Mouse (Mus musculus) T-helper 17 cell (primary cell): Measurements from ENCODE around the gene Brf1.

Experiments
- in situ Hi-C, 2 experiments: fragments of 300-600 bp; cut with MboI, MseI; formaldehyde crosslinking; loops; 1 replicate in 1 of 2; 2 replicates in 1 of 2; pipeline ENCODE4 v1.15.1; 2025; ENCODE audit warnings: high pct_unique_total_duplicates in 2 of 2

Brf1 gene

DNA sequence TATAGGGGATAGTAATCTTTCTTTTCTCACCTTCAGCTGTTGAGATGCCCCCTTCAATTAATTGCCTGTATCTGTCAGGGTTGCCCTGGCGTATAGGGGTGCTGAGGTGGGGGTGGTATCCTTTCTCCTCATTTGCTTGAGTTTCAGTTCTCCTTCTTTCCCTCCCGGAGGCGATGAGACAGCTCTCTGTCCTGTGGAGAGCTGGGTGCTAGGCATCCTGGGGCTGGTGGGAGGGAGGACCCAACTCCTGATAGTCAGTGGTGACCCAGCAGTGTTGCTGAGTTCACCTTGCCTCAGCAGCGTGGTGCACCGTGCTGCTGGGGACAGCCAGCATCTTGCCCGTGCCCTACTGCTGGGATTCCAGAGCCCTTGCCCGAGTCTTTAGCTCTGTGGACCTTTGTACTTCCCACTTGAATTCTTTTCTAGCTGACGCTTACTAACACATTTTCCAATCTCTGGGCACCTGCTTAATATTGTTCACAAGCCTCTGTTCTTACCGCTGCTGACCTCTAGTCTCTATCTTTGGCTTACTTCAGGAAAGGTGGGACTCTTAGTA lies 17.0 kb upstream of the Brf1 start:
- in situ Hi-C loops, result no loop called here

GRCm38 (mm10) chr12:113016976-113017375 lies 16.5 kb upstream of the Brf1 start:
- in situ Hi-C loops, result no loop called here

GRCm38 (mm10) chr12:113015956-113016355 lies 15.5 kb upstream of the Brf1 start:
- in situ Hi-C loops, result no loop called here

- in situ Hi-C loops, result no loop called here
Observed at GRCm38 (mm10) chr12:113014561-113015556, 14.4 kb upstream of the Brf1 start.

GRCm38 (mm10) chr12:113013604-113014558 lies 13.4 kb upstream of the Brf1 start, which contains the start of gene Pacs2:
Gene Pacs2 (plus strand): TSS chr12:113014508.
- in situ Hi-C loops, result no loop called here

- in situ Hi-C loops, result no loop called here
Observed at GRCm38 (mm10) chr12:113013021-113013491, 12.6 kb upstream of the Brf1 start.

GRCm38 (mm10) chr12:113012443-113012842 lies 11.9 kb upstream of the Brf1 start:
- in situ Hi-C loops, result no loop called here

DNA sequence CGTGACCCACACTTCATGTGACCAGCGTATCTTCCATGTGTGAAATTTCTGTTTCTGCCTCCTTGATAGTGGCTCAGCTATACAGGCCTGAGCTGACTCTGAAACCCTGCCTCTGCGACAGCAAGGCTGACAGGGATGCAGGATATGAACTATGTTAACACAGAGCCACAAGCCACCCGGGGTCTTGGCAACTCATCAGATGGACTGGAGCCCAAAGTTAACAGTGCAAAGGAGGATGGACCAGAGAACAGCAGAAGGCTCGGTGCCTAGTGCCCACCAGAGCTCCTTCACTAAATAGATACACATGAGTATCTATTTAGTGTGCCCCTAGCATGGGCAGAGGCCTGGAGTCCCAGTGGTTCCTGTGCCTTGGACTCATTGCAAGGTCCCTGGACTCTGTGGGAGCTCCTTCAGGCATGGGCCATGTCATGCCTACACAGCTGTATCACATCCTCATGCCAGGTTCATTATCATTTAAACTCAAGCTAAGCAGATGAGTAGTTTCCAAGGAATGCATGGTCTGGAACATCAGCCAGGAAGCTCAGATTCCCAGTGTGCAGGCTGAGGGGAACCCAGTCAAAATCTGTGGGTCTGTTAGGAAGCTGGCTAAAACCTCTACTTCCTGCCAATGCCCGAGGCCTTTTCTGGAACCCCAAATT lies 11.3 kb upstream of the Brf1 start:
- in situ Hi-C loops, result no loop called here

- in situ Hi-C loops, result loop anchor here in 1 of 2 experiments (10.0 kb wide), 1 partner anchor 50 kb away; no protein-coding TSS in a partner anchor
Observed at GRCm38 (mm10) chr12:113004993-113005392, 4.5 kb upstream of the Brf1 start.

GRCm38 (mm10) chr12:113004011-113004410 lies 3.5 kb upstream of the Brf1 start:
- in situ Hi-C loops, result loop anchor here in 1 of 2 experiments (10.0 kb wide), 1 partner anchor 51 kb away; no protein-coding TSS in a partner anchor

DNA sequence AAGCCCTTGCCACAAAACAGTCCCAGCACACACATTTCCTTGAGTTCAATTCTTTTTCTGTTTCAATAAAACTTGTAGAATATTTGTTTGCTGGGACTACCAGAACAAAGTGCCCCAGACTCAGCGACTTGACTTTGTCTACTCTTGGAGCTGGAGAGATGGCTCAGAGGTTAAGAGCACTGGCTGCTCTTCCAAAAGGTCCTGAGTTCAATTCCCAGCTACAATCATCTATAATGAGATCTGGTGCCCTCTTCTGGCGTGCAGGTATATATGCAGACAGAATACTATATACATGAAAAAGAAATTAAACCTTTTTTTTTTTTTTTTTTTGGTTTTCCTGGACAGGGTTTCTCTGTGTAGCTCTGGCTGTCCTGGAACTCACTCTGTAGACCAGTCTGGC lies 2.2 kb upstream of the Brf1 start:
- in situ Hi-C loops, result loop anchor here in 1 of 2 experiments (10.0 kb wide), 1 partner anchor 52 kb away; no protein-coding TSS in a partner anchor

- in situ Hi-C loops, result loop anchor here in 1 of 2 experiments (10.0 kb wide), 1 partner anchor 54 kb away; no protein-coding TSS in a partner anchor
Observed at GRCm38 (mm10) chr12:113001133-113001474, 600 bp upstream of the Brf1 start.

DNA sequence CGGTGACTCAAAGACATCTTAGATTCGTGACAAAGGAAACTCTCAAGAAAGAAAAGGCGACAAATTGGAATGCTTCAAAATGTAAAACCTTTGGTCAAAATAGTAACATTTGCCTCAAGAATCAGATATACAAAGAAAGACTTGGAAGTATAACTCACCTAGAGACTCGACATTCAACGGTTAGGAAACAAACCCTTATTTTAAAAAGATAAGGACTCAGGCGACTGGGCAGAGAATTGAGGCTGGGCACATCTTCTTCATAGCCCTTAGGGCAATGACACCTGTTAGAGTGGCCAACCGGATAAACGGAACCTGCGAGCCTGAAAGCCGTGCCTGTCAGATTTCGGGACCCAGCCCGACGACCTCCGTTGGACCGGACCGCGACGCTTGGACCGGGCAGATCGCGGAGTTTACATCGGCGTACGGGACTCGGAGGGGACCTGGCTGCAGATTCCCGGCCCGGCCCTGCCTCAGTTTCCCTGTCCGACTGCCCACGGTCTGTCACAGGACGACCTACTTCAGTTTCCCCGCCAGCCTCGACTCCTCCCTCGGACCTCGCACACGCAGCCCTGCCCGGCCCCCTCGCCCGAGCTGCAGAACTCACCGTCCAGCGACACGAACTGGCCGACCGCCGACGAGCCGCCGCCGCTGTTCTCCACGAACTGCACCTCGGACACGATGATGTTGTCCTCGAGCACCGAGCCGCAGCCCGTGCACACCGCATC lies 773 bp downstream of the Brf1 start:
- in situ Hi-C loops, result loop anchor here in 1 of 2 experiments (10.0 kb wide), 1 partner anchor 55 kb away; no protein-coding TSS in a partner anchor

GRCm38 (mm10) chr12:112994153-112994552 lies 6.4 kb downstream of the Brf1 start:
- in situ Hi-C loops, result no loop called here

GRCm38 (mm10) chr12:112991444-112991843 lies 9.1 kb downstream of the Brf1 start:
- in situ Hi-C loops, result no loop called here

DNA sequence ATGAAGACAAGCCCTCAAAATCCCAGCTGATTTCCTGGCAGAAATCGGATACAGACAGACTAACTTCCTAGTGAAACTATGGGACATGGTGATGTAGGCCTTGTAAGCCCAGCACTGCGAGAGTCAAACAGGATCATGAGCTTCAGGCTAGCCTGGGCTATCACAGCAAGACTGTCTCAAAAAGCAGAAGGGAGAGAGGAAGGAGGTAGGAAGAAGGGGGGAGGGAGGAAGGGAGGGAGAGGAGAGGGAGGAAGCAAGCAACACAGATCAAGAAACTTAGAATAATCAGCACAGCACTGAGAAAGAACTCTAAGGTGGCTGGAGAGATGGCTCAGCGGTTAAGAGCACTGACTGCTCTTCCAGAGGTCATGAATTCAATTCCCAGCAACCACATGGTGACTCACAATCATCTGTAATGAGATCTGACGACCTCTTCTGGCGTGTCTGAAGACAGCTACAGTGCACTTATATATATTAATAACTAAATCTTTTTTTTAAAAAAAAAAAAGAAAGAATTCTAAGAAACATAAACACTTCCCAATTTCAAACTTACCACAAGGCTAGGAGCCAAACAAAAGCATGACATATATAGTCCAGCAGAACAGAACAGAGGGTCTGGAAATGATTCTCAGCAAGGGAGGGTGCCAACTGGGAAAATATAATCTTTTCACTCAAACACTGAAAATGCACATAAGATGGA lies 9.6 kb downstream of the Brf1 start:
- in situ Hi-C loops, result no loop called here

GRCm38 (mm10) chr12:112987877-112988276 lies 12.6 kb downstream of the Brf1 start:
- in situ Hi-C loops, result no loop called here

GRCm38 (mm10) chr12:112985346-112985745 lies 15.2 kb downstream of the Brf1 start:
- in situ Hi-C loops, result no loop called here

GRCm38 (mm10) chr12:112982031-112982430 lies 18.5 kb downstream of the Brf1 start:
- in situ Hi-C loops, result no loop called here
